Mouse (Mus musculus) embryonic facial prominence, embryonic 12.5 days (tissue): ENCODE measurements around the gene Nup35. TPM values are rescaled to one million over a fixed set of nuclear protein-coding genes. Genes with fewer than 3 reads are reported as not detected.

ENCODE experiments used
- ATAC-seq: fragments of 200-750 bp; cut with Nextera tagmentation; 2 replicates; pipeline ENCODE4 v1.8.0; 2017; ENCODE audit not compliant: insufficient number of reproducible peaks, insufficient read depth, low FRiP score, low TSS enrichment
- H3K27ac ChIP-seq: fragments of 300-500 bp; sonication (generic); 2 replicates; pipeline ENCODE4 v1.5.1; 2016; ENCODE audit warnings: mild to moderate bottlenecking
- H3K27me3 ChIP-seq: fragments of 300-500 bp; sonication (generic); 2 replicates; pipeline ENCODE4 v1.6.1; 2016; ENCODE audit warnings: mild to moderate bottlenecking, moderate library complexity
- H3K36me3 ChIP-seq: fragments of 300-500 bp; sonication (generic); 2 replicates; pipeline ENCODE4 v1.6.1; 2016; ENCODE audit warnings: mild to moderate bottlenecking
- H3K4me1 ChIP-seq: fragments of 300-500 bp; sonication (generic); 2 replicates; pipeline ENCODE4 v1.6.1; 2016
- H3K4me2 ChIP-seq: fragments of 300-500 bp; sonication (generic); replicated peaks from 2 replicates; pipeline ENCODE4 v1.6.1; 2016; ENCODE audit warnings: mild to moderate bottlenecking, moderate library complexity
- H3K4me3 ChIP-seq: fragments of 300-500 bp; sonication (generic); 2 replicates; pipeline ENCODE4 v1.5.1; 2016; ENCODE audit warnings: mild to moderate bottlenecking
- H3K9ac ChIP-seq: fragments of 300-500 bp; sonication (generic); 2 replicates; pipeline ENCODE4 v1.6.1; 2016; ENCODE audit warnings: mild to moderate bottlenecking, moderate library complexity
- H3K9me3 ChIP-seq: fragments of 300-500 bp; sonication (generic); 2 replicates; pipeline ENCODE4 v1.6.1; 2016; ENCODE audit warnings: mild to moderate bottlenecking, moderate library complexity
- WGBS: fragments of 180-500 bp; shearing (Covaris S2); methylation state at CpG from one replicate; pipeline ENCODE4 v1.1.7; 2016; 5-methylcytosine and 5-hydroxymethylcytosine counted together
- polyA plus RNA-seq: library from polyadenylated mRNA; unstranded; fragments of >200 nt; fragmentation: Nextera tagmentation; extraction: Ambion mirVana; gene quantifications from 2 replicates; pipeline ENCODE4 v1.2.1, GENCODE M21; 2016

The Nup35 gene
- polyA plus RNA-seq, result 51.5 and 53.6 TPM in 2 replicates

DNA sequence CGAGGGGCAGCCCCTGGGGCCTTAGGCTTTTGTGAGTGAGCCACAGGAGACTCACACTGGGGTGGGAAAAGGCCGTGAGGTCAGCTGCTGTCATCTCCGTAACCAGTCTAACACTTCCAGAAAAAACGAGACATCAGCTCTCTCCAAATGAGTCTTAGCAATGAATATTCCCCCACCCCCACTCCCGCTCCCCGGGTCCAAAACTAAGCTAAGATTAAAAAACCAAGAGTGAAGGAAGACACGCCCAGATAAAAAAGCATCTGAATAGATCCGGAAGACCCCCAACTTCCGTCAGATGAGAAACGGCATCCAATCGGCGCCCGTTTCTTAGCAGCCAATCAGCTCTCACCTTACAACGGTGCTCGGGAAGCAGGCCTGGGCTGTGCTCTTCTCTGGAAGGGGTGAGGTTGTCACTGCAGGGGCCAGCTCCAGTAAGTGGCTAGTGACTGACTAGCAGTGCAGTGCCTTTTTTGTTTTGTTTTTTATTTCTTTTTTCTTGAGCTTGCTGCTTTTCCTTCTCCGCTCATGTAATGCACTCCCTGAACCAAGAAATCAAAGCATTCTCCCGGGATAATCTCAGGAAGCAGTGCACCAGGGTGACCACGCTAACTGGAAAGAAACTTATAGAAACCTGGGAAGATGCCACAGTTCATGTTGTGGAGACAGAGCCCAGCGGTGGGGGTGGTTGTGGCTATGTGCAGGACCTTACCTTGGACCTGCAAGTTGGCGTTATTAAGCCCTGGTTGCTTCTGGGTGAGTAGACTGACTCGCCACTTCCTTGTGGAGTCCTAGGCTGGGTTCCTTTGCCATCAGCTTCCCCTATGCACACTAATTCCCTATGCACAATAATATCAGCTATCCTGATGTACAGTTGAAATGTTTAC, at the start of gene Nup35, which contains the start of gene Dusp19:
Nup35 (plus strand) TSS at position 383 of the 884 bp plus-strand sequence.
Dusp19 (plus strand) TSS at position 192 of the 884 bp plus-strand sequence.
- ATAC-seq, result peak; percentile 98
- WGBS, result 2% methylated on average over 21 of the region's 21 CpGs
- Histone ChIP-seq H3K27ac (peak within 1 kb of the TSS; percentile 63; the same call in 1 of the 2 replicates), H3K27me3 (no peaks in the 10 kb centered on the region), H3K4me2 (peak within 1 kb of the TSS; percentile 71), H3K9ac (peak within 1 kb of the TSS; percentile 67), H3K36me3 (no peaks in the 10 kb centered on the region), H3K9me3 (no peaks in the 10 kb centered on the region), H3K4me1 (peaks cover 7% of the 10 kb centered on the region), H3K4me3 (peak within 1 kb of the TSS; percentile 56)

DNA sequence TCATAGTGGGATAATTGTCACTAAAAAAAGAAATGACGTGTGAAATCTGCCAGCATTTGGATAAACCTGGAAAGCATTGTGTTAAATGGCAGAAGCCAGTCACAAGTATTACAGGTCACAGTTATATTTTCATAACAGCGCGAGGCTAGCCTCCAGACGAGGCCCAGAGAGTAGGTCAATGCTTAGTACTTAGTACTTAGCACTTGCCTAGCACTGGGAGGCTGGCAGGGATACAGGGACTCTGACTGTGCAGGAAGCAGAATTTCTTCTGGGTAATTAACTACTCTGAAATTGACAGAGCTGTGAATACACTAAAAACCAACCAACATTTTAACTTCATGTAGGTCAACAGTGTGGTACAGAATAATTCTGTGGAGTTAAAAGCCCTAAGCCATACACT, 49.6 kb upstream of the Nup35 start:
- no peak for ATAC-seq
- no peak overlapping the region for H3K4me2 ChIP-seq
- H3K4me3 ChIP-seq, result no peak overlapping the region
- no peaks in the 10 kb centered on the region for H3K4me1 ChIP-seq
- no peaks in the 10 kb centered on the region for H3K9me3 ChIP-seq
- H3K27me3 ChIP-seq, result no peaks in the 10 kb centered on the region
- WGBS, result 86% methylated on average over 4 of the region's 4 CpGs
- H3K27ac ChIP-seq, result no peak overlapping the region
- H3K36me3 ChIP-seq, result no peaks in the 10 kb centered on the region
- H3K9ac ChIP-seq, result no peak overlapping the region

GRCm38 (mm10) chr2:80570656-80571055, 46.4 kb upstream of the Nup35 start:
- no peak for ATAC-seq
- H3K4me3 ChIP-seq, result no peak overlapping the region
- no peaks in the 10 kb centered on the region for H3K27me3 ChIP-seq
- no peaks in the 10 kb centered on the region for H3K9me3 ChIP-seq
- H3K4me1 ChIP-seq, result no peaks in the 10 kb centered on the region
- H3K9ac ChIP-seq, result no peak overlapping the region
- no peak overlapping the region for H3K4me2 ChIP-seq
- no peaks in the 10 kb centered on the region for H3K36me3 ChIP-seq
- H3K27ac ChIP-seq, result no peak overlapping the region
- WGBS, result 71% methylated on average over 4 of the region's 4 CpGs

DNA sequence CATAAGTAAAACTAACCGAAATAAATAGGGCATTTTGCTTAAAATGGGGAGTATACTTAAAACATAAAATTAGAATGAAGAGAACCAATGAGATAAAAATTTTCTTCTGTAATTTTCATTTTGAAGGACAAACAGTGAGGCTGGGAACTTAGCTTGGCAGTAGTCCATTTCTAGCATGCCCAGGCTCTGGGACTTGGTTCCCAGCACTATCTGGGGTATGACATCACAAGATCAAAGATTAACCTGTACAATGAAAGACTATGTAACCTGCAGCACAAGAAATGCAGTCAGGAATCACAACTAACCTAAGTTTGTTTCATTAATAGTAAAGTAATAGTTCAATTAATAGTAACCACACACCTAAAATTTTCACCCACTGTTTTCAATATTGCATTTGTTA, 39.8 kb upstream of the Nup35 start:
- no peak for ATAC-seq
- H3K9ac ChIP-seq, result no peak overlapping the region
- 96% methylated on average over 1 of the region's 1 CpGs for WGBS
- H3K4me2 ChIP-seq, result no peak overlapping the region
- no peaks in the 10 kb centered on the region for H3K9me3 ChIP-seq
- H3K27me3 ChIP-seq, result no peaks in the 10 kb centered on the region
- H3K4me3 ChIP-seq, result no peak overlapping the region
- H3K36me3 ChIP-seq, result no peaks in the 10 kb centered on the region
- no peak overlapping the region for H3K27ac ChIP-seq
- peaks cover 17% of the 10 kb centered on the region for H3K4me1 ChIP-seq

DNA sequence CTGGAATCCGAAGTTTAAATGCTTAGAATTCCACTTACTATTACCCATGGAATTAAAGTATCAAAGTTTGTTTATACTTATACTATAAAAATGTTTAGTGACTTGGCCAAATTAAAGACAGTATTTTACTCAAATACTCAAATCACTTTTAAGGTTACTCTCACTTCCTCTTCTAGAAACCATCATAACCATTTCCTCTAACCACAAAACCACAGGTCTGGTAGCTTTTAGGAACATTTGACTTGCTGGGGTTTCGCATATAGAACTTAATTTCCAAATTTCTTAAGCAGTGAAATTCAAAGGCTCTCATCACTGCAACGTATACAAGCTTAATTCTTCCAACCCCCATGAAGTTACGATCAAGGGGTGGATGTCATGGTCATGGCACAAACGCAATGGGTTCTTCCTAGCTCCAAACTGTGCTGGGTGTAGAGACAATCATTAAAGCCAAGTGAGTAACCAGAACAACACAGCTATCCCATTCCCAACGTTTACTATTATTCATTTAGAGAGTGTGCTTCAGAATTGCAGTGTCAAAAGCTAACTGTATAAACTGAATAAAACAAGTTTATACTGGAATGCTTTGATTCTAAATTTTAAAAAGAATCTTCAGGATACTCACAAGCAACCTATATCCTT, 37.7 kb upstream of the Nup35 start:
- no peak overlapping the region for H3K27ac ChIP-seq
- no peaks in the 10 kb centered on the region for H3K36me3 ChIP-seq
- peaks cover 17% of the 10 kb centered on the region for H3K4me1 ChIP-seq
- no peaks in the 10 kb centered on the region for H3K9me3 ChIP-seq
- H3K4me3 ChIP-seq, result peak overlapping the region; percentile 24; the same call in 1 of the 2 replicates
- H3K9ac ChIP-seq, result no peak overlapping the region
- 44% methylated on average over 6 of the region's 6 CpGs for WGBS
- peak overlapping the region; percentile 63 for H3K4me2 ChIP-seq
- H3K27me3 ChIP-seq, result no peaks in the 10 kb centered on the region
- no peak for ATAC-seq

DNA sequence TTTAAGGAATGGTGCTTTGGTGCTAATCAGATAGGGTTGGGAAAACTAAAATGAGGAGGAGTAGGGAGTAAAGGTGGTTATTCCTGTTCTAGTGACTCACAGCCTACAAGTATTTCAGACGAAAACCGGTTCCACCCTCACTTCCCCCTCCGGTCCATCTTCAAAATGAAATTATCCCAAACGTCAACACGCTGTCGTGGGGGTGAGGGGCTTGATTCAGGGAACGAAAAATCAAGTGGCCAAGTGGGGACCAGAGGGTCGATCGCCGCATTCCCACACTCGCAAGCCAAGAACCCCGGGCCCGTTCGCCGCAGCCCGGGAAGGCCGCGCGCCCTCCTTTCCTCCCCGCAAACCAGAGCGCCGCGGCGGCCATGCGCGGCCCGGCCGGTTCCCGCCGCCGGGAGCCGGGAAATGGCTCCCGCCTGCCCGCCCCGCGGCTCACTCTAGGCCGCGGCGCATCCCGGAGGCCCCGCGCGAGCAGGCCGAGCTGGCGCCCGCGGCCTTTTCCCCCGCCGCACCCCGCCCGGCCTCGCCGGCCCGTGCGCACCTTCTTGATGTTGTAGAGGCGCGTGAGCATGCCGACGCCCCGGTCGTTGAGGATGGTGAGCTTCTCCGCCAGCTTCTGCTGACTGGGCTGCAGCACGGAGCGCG, 36.6 kb upstream of the Nup35 start:
- Histone ChIP-seq H3K9me3 (no peaks in the 10 kb centered on the region), H3K4me1 (peaks cover 17% of the 10 kb centered on the region), H3K9ac (peak overlapping the region; percentile 98), H3K4me3 (peak overlapping the region; percentile 95), H3K4me2 (peak overlapping the region; percentile 63), H3K36me3 (no peaks in the 10 kb centered on the region), H3K27ac (peak overlapping the region; percentile 97), H3K27me3 (no peaks in the 10 kb centered on the region)
- under 1% methylated on average over 63 of the region's 65 CpGs for WGBS
- ATAC-seq, result peak; percentile 70

- no peaks in the 10 kb centered on the region for H3K9me3 ChIP-seq
- peak within 1 kb of the TSS; percentile 95 for H3K4me3 ChIP-seq
- ATAC-seq, result peak; percentile 92
- H3K4me2 ChIP-seq, result peak within 1 kb of the TSS; percentile 63
- peak within 1 kb of the TSS; percentile 97 for H3K27ac ChIP-seq
- H3K4me1 ChIP-seq, result peaks cover 17% of the 10 kb centered on the region
- H3K9ac ChIP-seq, result peak within 1 kb of the TSS; percentile 98
- under 1% methylated on average over 85 of the region's 88 CpGs for WGBS
- no peaks in the 10 kb centered on the region for H3K27me3 ChIP-seq
- no peaks in the 10 kb centered on the region for H3K36me3 ChIP-seq
These were observed 35.9 kb upstream of the Nup35 start, which contains the start of gene Nckap1 for GRCm38 (mm10) chr2:80581043-80581711. Gene Nckap1, minus strand, starts transcription at chr2:80581380.

DNA sequence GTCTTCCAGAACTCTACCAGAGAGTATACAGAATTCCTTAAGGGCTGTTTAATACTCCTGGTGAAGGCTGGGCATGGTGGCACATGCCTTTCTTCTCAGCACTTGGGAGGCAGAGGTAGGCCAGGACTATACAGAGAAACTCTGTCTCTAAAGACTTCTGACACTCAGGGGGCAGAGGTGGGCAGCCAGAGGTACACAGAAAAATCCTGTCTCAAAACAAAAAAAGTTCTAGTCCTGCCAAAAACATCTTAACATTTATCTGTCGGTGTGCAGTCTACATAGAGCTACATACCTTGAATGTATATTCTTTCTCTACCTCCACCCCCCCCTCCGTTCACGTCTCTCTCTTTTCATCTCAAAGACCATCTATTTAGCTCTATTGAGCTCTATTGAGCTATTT, 34.7 kb upstream of the Nup35 start:
- Histone ChIP-seq H3K4me3 (no peak overlapping the region), H3K27ac (no peak overlapping the region), H3K4me2 (no peak overlapping the region), H3K9me3 (no peaks in the 10 kb centered on the region), H3K4me1 (peaks cover 17% of the 10 kb centered on the region), H3K27me3 (no peaks in the 10 kb centered on the region), H3K36me3 (no peaks in the 10 kb centered on the region), H3K9ac (no peak overlapping the region)
- 85% methylated on average over 3 of the region's 3 CpGs for WGBS
- no peak for ATAC-seq

DNA sequence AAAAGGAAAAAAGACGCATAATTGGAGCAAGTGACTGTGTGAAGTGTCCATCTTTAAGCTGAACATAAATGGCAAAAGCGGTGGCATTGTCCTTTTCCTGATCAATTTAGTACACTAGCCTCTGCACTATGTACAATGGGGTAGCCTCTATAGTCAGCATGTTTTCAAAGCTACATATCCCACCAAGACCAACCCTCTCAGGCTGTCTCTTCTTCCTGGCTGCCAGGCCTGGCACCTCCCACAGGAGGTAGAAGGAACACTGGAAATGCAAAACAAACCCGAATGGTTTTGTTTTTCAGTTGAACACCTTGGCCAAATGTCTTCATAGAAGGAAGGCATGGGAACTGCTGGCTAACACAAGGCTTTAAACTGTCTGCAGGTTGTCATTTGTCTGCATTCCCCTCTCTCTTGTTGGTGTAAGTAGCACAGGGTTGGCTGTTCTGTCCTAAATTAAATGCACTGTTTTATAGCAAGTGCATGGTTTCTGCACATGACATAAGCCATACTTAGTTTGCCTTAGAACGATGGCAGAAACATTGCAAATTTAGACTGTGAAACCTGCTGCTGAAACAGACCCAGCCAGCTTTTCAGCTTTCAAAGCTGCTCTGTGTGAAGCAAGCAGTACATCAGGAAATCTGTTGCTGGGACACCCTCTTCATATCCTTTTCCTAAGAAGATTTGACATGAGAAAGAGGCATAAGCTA, 22.7 kb upstream of the Nup35 start:
- 69% methylated on average over 4 of the region's 4 CpGs for WGBS
- no peak overlapping the region for H3K4me3 ChIP-seq
- ATAC-seq, result no peak

GRCm38 (mm10) chr2:80596960-80597359, 20.1 kb upstream of the Nup35 start:
- Histone ChIP-seq H3K9ac (no peak overlapping the region), H3K9me3 (no peaks in the 10 kb centered on the region), H3K4me3 (no peak overlapping the region), H3K36me3 (no peaks in the 10 kb centered on the region), H3K4me2 (no peak overlapping the region), H3K27me3 (no peaks in the 10 kb centered on the region), H3K27ac (no peak overlapping the region), H3K4me1 (no peaks in the 10 kb centered on the region)
- WGBS, result 65% methylated on average over 5 of the region's 5 CpGs
- ATAC-seq, result no peak

More for the DNA sequence above, 22.7 kb upstream of the Nup35 start:
- H3K4me2 ChIP-seq, result no peak overlapping the region
- no peaks in the 10 kb centered on the region for H3K9me3 ChIP-seq
- no peak overlapping the region for H3K9ac ChIP-seq
- H3K36me3 ChIP-seq, result no peaks in the 10 kb centered on the region
- H3K4me1 ChIP-seq, result no peaks in the 10 kb centered on the region
- no peaks in the 10 kb centered on the region for H3K27me3 ChIP-seq
- no peak overlapping the region for H3K27ac ChIP-seq

- Histone ChIP-seq H3K27ac (no peak overlapping the region), H3K9ac (no peak overlapping the region), H3K4me2 (no peak overlapping the region), H3K36me3 (no peaks in the 10 kb centered on the region), H3K9me3 (no peaks in the 10 kb centered on the region), H3K4me3 (no peak overlapping the region), H3K27me3 (no peaks in the 10 kb centered on the region), H3K4me1 (no peaks in the 10 kb centered on the region)
- 91% methylated on average over 3 of the region's 3 CpGs for WGBS
- no peak for ATAC-seq
These were observed 17.2 kb upstream of the Nup35 start for GRCm38 (mm10) chr2:80599850-80600249.
